Mouse (Mus musculus) MEL (cell line): Measurements from ENCODE around the gene Cdkal1. TPM values are rescaled to one million over a fixed set of nuclear protein-coding genes. Genes with fewer than 3 reads are reported as not detected.

Source experiments
- DNase-seq: peaks from one replicate; pipeline ENCODE4 v3.0.0; 2011; ENCODE audit warnings: low read depth, low spot score
- H3K27ac ChIP-seq: 2 replicates; pipeline ENCODE4 v1.5.1; 2012; ENCODE audit warnings: low read depth, mild to moderate bottlenecking, control low read depth, low read length, moderate library complexity; ENCODE audit not compliant: control insufficient read depth
- H3K27me3 ChIP-seq, 2 experiments: fragments of 150-350 bp in 1 of 2; sonication (generic) in 1 of 2; 2 replicates each; pipeline ENCODE4 v1.6.1; 2012; ENCODE audit warnings: low read length in 2 of 2, mild to moderate bottlenecking in 2 of 2, improper control_type of control experiment in 1 of 2, moderate library complexity in 1 of 2; ENCODE audit not compliant: insufficient read depth in 2 of 2, control insufficient read depth in 1 of 2
- H3K36me3 ChIP-seq, 2 experiments: 2 replicates each; pipeline ENCODE4 v1.6.1; 2012 to 2014; ENCODE audit warnings: low read length in 2 of 2, improper control_type of control experiment in 1 of 2, inconsistent platforms in 1 of 2, mild to moderate bottlenecking in 1 of 2; ENCODE audit not compliant: insufficient read depth in 2 of 2, control insufficient read depth in 1 of 2
- H3K4me1 ChIP-seq, 2 experiments: fragments of 150-350 bp in 1 of 2; sonication (generic) in 1 of 2; 2 replicates each; pipeline ENCODE4 v1.6.1; 2012; ENCODE audit warnings: low read length in 2 of 2, improper control_type of control experiment in 1 of 2, mild to moderate bottlenecking in 1 of 2; ENCODE audit not compliant: insufficient read depth in 2 of 2, control insufficient read depth in 1 of 2
- H3K4me3 ChIP-seq, 2 experiments: fragments of 150-350 bp in 1 of 2; sonication (generic) in 1 of 2; 2 replicates each; pipeline ENCODE4 v1.5.1; 2012; ENCODE audit warnings: low read depth in 2 of 2, low read length in 2 of 2, mild to moderate bottlenecking in 2 of 2, moderate library complexity in 2 of 2, control low read depth in 1 of 2, improper control_type of control experiment in 1 of 2; ENCODE audit not compliant: control insufficient read depth in 1 of 2, insufficient read depth in 1 of 2
- H3K79me2 ChIP-seq: 2 replicates; pipeline ENCODE4 v1.6.1; 2012; ENCODE audit warnings: mild to moderate bottlenecking, low read length, moderate library complexity; ENCODE audit not compliant: control insufficient read depth, poor library complexity, insufficient read depth
- H3K9ac ChIP-seq: 2 replicates; pipeline ENCODE4 v1.6.1; 2012; ENCODE audit warnings: low read depth, mild to moderate bottlenecking, control low read depth, low read length, moderate library complexity; ENCODE audit not compliant: control insufficient read depth, poor library complexity, severe bottlenecking
- H3K9me3 ChIP-seq: fragments of 150-350 bp; sonication (generic); replicated peaks from 2 replicates; pipeline ENCODE4 v1.6.1; 2012; ENCODE audit warnings: mild to moderate bottlenecking, low read length, improper control_type of control experiment, moderate library complexity; ENCODE audit not compliant: insufficient read depth
- E2F4 ChIP-seq: IDR thresholded peaks from 2 replicates; pipeline ENCODE4 v1.6.1; 2011; ENCODE audit warnings: low read depth, low read length, improper control_type of control experiment, borderline replicate concordance
- EP300 ChIP-seq, 2 experiments: IDR thresholded peaks; 2 replicates each; pipeline ENCODE4 v1.6.1; 2011; ENCODE audit warnings: improper control_type of control experiment in 2 of 2, low read length in 2 of 2, low read depth in 1 of 2, mild to moderate bottlenecking in 1 of 2
- GABPA ChIP-seq: IDR thresholded peaks from 2 replicates; pipeline ENCODE4 v1.6.1; 2012; ENCODE audit warnings: low read depth, mild to moderate bottlenecking, inconsistent platforms, low read length, improper control_type of control experiment, moderate library complexity
- GATA1 ChIP-seq: IDR thresholded peaks from 2 replicates; pipeline ENCODE4 v1.6.1; 2011; ENCODE audit warnings: low read depth, low read length, improper control_type of control experiment
- MAFK ChIP-seq: IDR thresholded peaks from 2 replicates; pipeline ENCODE4 v1.6.1; 2011; ENCODE audit warnings: low read depth, mild to moderate bottlenecking, low read length, improper control_type of control experiment, borderline replicate concordance
- MYC ChIP-seq: IDR thresholded peaks from 2 replicates; pipeline ENCODE4 v1.6.1; 2011; ENCODE audit warnings: low read depth, mild to moderate bottlenecking, low read length, improper control_type of control experiment, moderate library complexity
- NELFE ChIP-seq: IDR thresholded peaks from 2 replicates; pipeline ENCODE4 v1.6.1; 2011; ENCODE audit warnings: low read depth, low read length, improper control_type of control experiment
- NRF1 ChIP-seq: IDR thresholded peaks from 2 replicates; pipeline ENCODE4 v1.6.1; 2014; ENCODE audit warnings: low read depth, mild to moderate bottlenecking, inconsistent platforms, low read length, improper control_type of control experiment, moderate library complexity; ENCODE audit not compliant: poor library complexity, insufficient read depth, severe bottlenecking
- RAD21 ChIP-seq: IDR thresholded peaks from 2 replicates; pipeline ENCODE4 v1.6.1; 2011; ENCODE audit warnings: mild to moderate bottlenecking, low read depth, low read length, improper control_type of control experiment
- TCF12 ChIP-seq: IDR thresholded peaks from 2 replicates; pipeline ENCODE4 v1.6.1; 2014; ENCODE audit warnings: low read depth, mild to moderate bottlenecking, inconsistent platforms, low read length, improper control_type of control experiment, moderate library complexity
- ZNF384 ChIP-seq: IDR thresholded peaks from 2 replicates; pipeline ENCODE4 v1.6.1; 2012; ENCODE audit warnings: low read depth, mild to moderate bottlenecking, inconsistent platforms, low read length, improper control_type of control experiment
- polyA plus RNA-seq, 2 experiments: library from polyadenylated mRNA; stranded (reverse) in 1 of 2; unstranded in 1 of 2; fragments of >175 nt in 1 of 2; fragments of >200 nt in 1 of 2; gene quantifications; 2 replicates each; pipeline versions ENCODE4 v1.2.1 to v1.2.4; 2012; ENCODE audit warnings: low replicate concordance in 2 of 2, low read depth in 1 of 2; ENCODE audit not compliant: insufficient read length in 2 of 2, insufficient read depth in 1 of 2, missing spikeins in 1 of 2
- total RNA-seq: library from RNA; depleted of rRNA; stranded (reverse); fragments of 300-350 nt; gene quantifications from 2 replicates; pipeline ENCODE4 v1.2.3, GENCODE M21; 2012

Cdkal1 gene
- total and polyA plus RNA-seq, 3 experiments, result 10.6 to 11.0 TPM; not detected in 1

DNA sequence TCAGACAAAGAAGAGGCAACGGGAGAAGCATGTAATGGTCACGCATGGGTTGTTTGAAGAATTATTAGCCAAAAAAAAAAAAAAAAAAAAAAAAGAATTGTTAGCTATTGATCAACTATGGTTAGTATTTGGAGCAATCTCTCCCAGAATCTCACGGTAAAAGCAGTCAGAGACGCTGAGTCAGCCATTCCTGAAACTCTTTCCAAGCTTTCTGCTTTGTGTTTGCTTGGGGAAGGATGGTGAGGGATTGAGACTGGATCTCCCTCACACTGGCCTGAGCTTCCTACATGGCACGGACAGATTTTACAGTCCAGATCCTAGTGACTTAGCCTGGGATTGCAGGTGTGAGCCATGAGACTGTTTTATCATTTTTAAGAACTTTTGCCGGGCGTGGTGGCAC lies 164.7 kb downstream of the Cdkal1 start:
- Histone ChIP-seq H3K79me2 (no peaks in the 10 kb centered on the region), H3K36me3 (peaks cover 0 to 9% of the 10 kb centered on the region in 2 experiments; a peak in 3 of 4 replicates), H3K27ac (no peak overlapping the region), H3K9me3 (no peaks in the 10 kb centered on the region), H3K9ac (no peak overlapping the region), H3K27me3 (no peaks in the 10 kb centered on the region), H3K4me1 (peaks cover 2 to 6% of the 10 kb centered on the region in 2 experiments; a peak in 3 of 4 replicates), H3K4me3 (no peak overlapping the region)
- DNase-seq, result no peak
- TF ChIP-seq NELFE, result no peak
- peak; percentile 46; the same call in 1 of the 2 replicates for TF ChIP-seq MAFK

DNA sequence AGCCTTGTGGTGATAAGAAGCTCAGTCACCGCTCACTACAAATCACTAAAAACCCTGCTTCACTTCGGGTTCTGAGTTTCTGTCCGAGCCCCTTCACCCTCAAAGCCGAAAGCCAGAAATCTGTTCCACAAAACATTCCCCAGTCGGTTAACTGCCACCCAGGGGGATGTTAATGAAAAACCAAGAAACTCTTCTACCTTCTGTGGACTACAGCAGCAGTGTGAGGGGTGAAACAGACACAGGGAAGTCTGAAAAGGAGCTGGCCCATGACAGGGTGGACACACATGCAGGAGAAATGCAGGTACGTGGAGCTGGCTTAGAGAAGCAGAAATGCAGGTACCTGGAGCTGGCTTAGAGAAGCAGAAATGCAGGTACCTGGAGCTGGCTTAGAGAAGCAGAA lies 166.6 kb downstream of the Cdkal1 start:
- TF ChIP-seq E2F4, result no peak
- TF ChIP-seq RAD21, result no peak
- no peak for TF ChIP-seq NRF1
- TF ChIP-seq ZNF384, result no peak
- TF ChIP-seq, all 39 proteins: peak for 0
- no peak overlapping the region for H3K9ac ChIP-seq
- no peaks in the 10 kb centered on the region for H3K27me3 ChIP-seq

DNA sequence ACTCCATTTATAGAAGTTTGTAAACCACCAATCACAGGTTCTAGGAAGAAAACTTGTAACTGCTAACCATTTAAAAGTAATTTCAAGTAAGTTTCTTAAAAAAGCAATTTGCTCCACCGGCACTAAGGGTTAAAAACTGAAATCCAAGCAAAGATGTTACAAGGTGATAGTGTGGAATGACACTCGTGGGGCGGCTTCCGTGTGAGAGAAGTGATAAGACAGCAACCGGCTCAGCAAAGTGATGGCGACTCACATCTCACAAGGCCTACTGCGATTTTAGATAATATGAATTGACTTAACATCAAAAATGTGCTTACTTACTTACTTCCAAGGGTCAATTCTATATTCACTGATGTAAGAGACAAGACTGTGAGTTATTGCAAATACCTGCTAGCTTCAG lies 167.6 kb downstream of the Cdkal1 start:
- no peaks in the 10 kb centered on the region for H3K27me3 ChIP-seq
- peak; percentile 47 to 58; a peak in 3 of 4 replicates for TF ChIP-seq EP300 (IDR thresholded peaks at IDR 0.05; ENCODE audit: low read depth in 1 of 2, low read length in 2 of 2)
- 0 out of 2 replicates have a peak, but pooled peaks have one; percentile 46 for TF ChIP-seq TCF12
- TF ChIP-seq GATA1, result peak; percentile 65; the same call in 1 of the 2 replicates
- TF ChIP-seq MYC, result no peak
- no peak for TF ChIP-seq ZNF384
- no peak for TF ChIP-seq GABPA

More for the DNA sequence above, 166.6 kb downstream of the Cdkal1 start:
- no peaks in the 10 kb centered on the region for H3K79me2 ChIP-seq
- H3K4me1 ChIP-seq, result peaks cover 2 to 6% of the 10 kb centered on the region in 2 experiments; a peak in 3 of 4 replicates
- no peak overlapping the region for H3K4me3 ChIP-seq
- peaks cover 0 to 9% of the 10 kb centered on the region in 2 experiments; a peak in 3 of 4 replicates for H3K36me3 ChIP-seq
- H3K9me3 ChIP-seq, result no peaks in the 10 kb centered on the region
- H3K27ac ChIP-seq, result no peak overlapping the region
- DNase-seq, result no peak

More for the DNA sequence above, 167.6 kb downstream of the Cdkal1 start:
- H3K79me2 ChIP-seq, result no peaks in the 10 kb centered on the region
- no peak overlapping the region for H3K4me3 ChIP-seq
- no peak overlapping the region for H3K9ac ChIP-seq
- H3K4me1 ChIP-seq, result peaks cover 2 to 6% of the 10 kb centered on the region in 2 experiments; a peak in 3 of 4 replicates
- H3K27ac ChIP-seq, result no peak overlapping the region
- DNase-seq, result peak; percentile 35
- H3K9me3 ChIP-seq, result no peaks in the 10 kb centered on the region
- H3K36me3 ChIP-seq, result peaks cover 0 to 9% of the 10 kb centered on the region in 2 experiments; a peak in 3 of 4 replicates
